ENCODE assay signal across 12 mouse cellular contexts in the genomic region with DNA sequence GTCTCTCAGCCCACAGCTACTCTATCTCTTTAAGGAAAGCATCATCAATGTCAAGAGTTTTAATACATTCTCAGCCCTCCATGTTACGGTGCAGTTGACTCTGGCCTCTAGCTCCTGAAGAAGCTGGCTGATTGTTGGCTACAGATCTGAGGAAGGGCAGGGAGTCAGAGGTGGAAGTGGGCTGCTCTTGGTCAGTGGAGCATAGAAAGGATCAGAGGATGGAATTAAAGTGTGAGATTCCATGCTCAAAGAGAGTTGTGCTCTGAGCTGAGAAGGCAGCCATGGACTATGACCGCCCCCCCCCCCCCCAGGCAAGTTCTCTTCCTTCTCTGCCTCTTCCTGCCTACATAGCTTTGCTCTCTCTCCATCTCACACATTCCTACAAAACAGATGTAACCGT. TPM values are rescaled to one million over a fixed set of nuclear protein-coding genes. Genes with fewer than 3 reads are reported as not detected.
DNase-seq lines count a peak whose midpoint lies in the region; ATAC-seq and TF ChIP-seq lines count a peak whose summit lies in the region.
"Had no signal": no experiment of that assay in that cellular context is flagged by ENCODE, and none has a peak within 500 bp of the region (broad histone marks: within the 10 kb centered on the region; RNA-seq: fewer than 3 reads in every experiment).

No protein-coding gene starts in this region.

- no peak overlapping the region for H3K4me3 ChIP-seq in heart, embryonic 15.5 days
- no peak overlapping the region for H3K4me3 ChIP-seq in spleen, adult 2 months (ENCODE audit: extremely low read depth, insufficient read depth, insufficient read length)
- 0 out of 2 replicates have a peak overlapping the region, but pooled peaks have one; percentile 23 for H3K4me3 ChIP-seq in kidney, embryonic 16.5 days (ENCODE audit: low read length)
- H3K4me3 ChIP-seq: embryonic facial prominence, embryonic 15.5 days; hindbrain, embryonic 15.5 days had no signal

- no peak for TF ChIP-seq POLR2A in spleen, adult 2 months (IDR thresholded peaks at IDR 0.05; ENCODE audit: low read depth, low read length)

- 62% methylated on average over 3 of the region's 3 CpGs for WGBS in heart, embryonic 15.5 days
- WGBS in spleen, adult 2 months = 73% methylated on average over 3 of the region's 3 CpGs
- WGBS in kidney, embryonic 16.5 days = 32% methylated on average over 3 of the region's 3 CpGs

- no peak for DNase-seq in heart, adult 18-20 months
- DNase-seq in spleen, adult 2 months (ENCODE audit: low read depth in 1 of 2, low spot score in 2 of 2) = no peak
- no peak for DNase-seq in spleen, postnatal 14 days (ENCODE audit: low spot score in 2 of 2)
- no peak for DNase-seq in adipocyte (ENCODE audit: low spot score)
- DNase-seq in thymus, postnatal 36 days = no peak
- no peak for DNase-seq in retina, embryonic 14.5 days (ENCODE audit: low spot score)
- DNase-seq: spleen, adult 18-20 months; thymus, postnatal 4 days had no signal

- ATAC-seq in heart, embryonic 15.5 days (replicated peaks; ENCODE audit: insufficient number of reproducible peaks, insufficient read depth, low FRiP score, low read depth) = no peak
- ATAC-seq in kidney, embryonic 16.5 days (ENCODE audit: low FRiP score, low TSS enrichment) = peak; percentile 71

- H3K4me2 ChIP-seq in heart, embryonic 15.5 days = peak overlapping the region; percentile 27; the same call in 1 of the 2 replicates
- peak overlapping the region; percentile 46 for H3K4me2 ChIP-seq in kidney, embryonic 16.5 days (replicated peaks; ENCODE audit: low read depth, low read length)
- H3K4me2 ChIP-seq: embryonic facial prominence, embryonic 15.5 days had no signal

- H3K27ac ChIP-seq in heart, embryonic 15.5 days = peak overlapping the region; percentile 31; the same call in 1 of the 2 replicates
- H3K27ac ChIP-seq in spleen, adult 2 months (ENCODE audit: insufficient read depth, low read length) = peak overlapping the region; percentile 58; the same call in 1 of the 2 replicates
- peak overlapping the region; percentile 94 for H3K27ac ChIP-seq in kidney, embryonic 16.5 days (ENCODE audit: low read length)
- H3K27ac ChIP-seq: embryonic facial prominence, embryonic 15.5 days; hindbrain, embryonic 15.5 days had no signal

- H3K27me3 ChIP-seq in heart, embryonic 15.5 days = 0 out of 2 replicates have a peak, but pooled peaks cover 4% of the 10 kb centered on the region
- no peaks in the 10 kb centered on the region for H3K27me3 ChIP-seq in spleen, adult 2 months (ENCODE audit: control insufficient read depth, insufficient read depth, low read length)
- no peaks in the 10 kb centered on the region for H3K27me3 ChIP-seq in kidney, embryonic 16.5 days (ENCODE audit: insufficient read depth, low read length)
- H3K27me3 ChIP-seq: embryonic facial prominence, embryonic 15.5 days had no signal

- TF ChIP-seq CTCF in spleen, adult 2 months (IDR thresholded peaks at IDR 0.05; ENCODE audit: extremely low read depth, insufficient read depth, insufficient read length, insufficient replicate concordance) = no peak

- no peak overlapping the region for H3K9ac ChIP-seq in heart, embryonic 15.5 days
- peak overlapping the region; percentile 7 for H3K9ac ChIP-seq in kidney, embryonic 16.5 days (replicated peaks; ENCODE audit: low read length)
- H3K9ac ChIP-seq: embryonic facial prominence, embryonic 15.5 days; hindbrain, embryonic 15.5 days had no signal

- H3K36me3 ChIP-seq in heart, embryonic 15.5 days = no peaks in the 10 kb centered on the region
- H3K36me3 ChIP-seq in spleen, adult 2 months (ENCODE audit: control insufficient read depth, insufficient read depth, low read length) = no peaks in the 10 kb centered on the region
- no peaks in the 10 kb centered on the region for H3K36me3 ChIP-seq in kidney, embryonic 16.5 days (ENCODE audit: insufficient read depth, low read length)
- H3K36me3 ChIP-seq: embryonic facial prominence, embryonic 15.5 days; hindbrain, embryonic 15.5 days had no signal

- peaks cover 44% of the 10 kb centered on the region for H3K4me1 ChIP-seq in heart, embryonic 15.5 days (replicated peaks)
- peaks cover 27% of the 10 kb centered on the region; the same call in 1 of the 2 replicates for H3K4me1 ChIP-seq in spleen, adult 2 months (ENCODE audit: control insufficient read depth, insufficient read depth, insufficient read length)
- H3K4me1 ChIP-seq in kidney, embryonic 16.5 days (ENCODE audit: insufficient read depth, low read length) = peaks cover 63% of the 10 kb centered on the region
- H3K4me1 ChIP-seq: hindbrain, embryonic 15.5 days had no signal

- H3K9me3 ChIP-seq in heart, embryonic 15.5 days (replicated peaks) = no peaks in the 10 kb centered on the region
- no peaks in the 10 kb centered on the region for H3K9me3 ChIP-seq in kidney, embryonic 16.5 days (ENCODE audit: low read length)
- H3K9me3 ChIP-seq: embryonic facial prominence, embryonic 15.5 days; hindbrain, embryonic 15.5 days had no signal

RNA-seq across cellular contexts. Expression of a gene that starts 13.5 kb away (rescaled TPM):
- polyA plus RNA-seq in heart, embryonic 15.5 days (2015; fragmentation: Nextera tagmentation; extraction: Ambion mirVana) = 5.5 and 7.8 TPM in 2 replicates
- total RNA-seq in heart, adult 18-20 months (2021) = 10 to 100 TPM in 1 of 2 experiments, 1 to 10 TPM in 1; 5.6 to 13.0 TPM
- 10.6 and 11.7 TPM in 2 replicates for polyA plus RNA-seq in spleen, adult 2 months (2012; rRNA removed)
- polyA plus RNA-seq in kidney, embryonic 16.5 days (2015; fragmentation: Nextera tagmentation; extraction: Ambion mirVana) = 20.9 and 21.0 TPM in 2 replicates

RNA-seq across cellular contexts. Expression of a gene that starts 24.9 kb away (rescaled TPM):
- polyA plus RNA-seq in heart, embryonic 15.5 days (2015; fragmentation: Nextera tagmentation; extraction: Ambion mirVana) = 24.6 and 26.4 TPM in 2 replicates
- total RNA-seq in heart, adult 18-20 months (2021) = under 1 TPM; 0.23 to 0.37 TPM
- polyA plus RNA-seq in spleen, adult 2 months (2012; rRNA removed) = 0.94 and 1.2 TPM in 2 replicates
- 28.2 and 30.3 TPM in 2 replicates for polyA plus RNA-seq in kidney, embryonic 16.5 days (2015; fragmentation: Nextera tagmentation; extraction: Ambion mirVana)

Comparison
In these comparisons a context has a peak if more than half of its experiments do, and no peak if none do; other contexts are left out.
1. H3K27ac ChIP-seq: peak in every context shown above with its lines; median percentile 94 in kidney, embryonic 16.5 days; 58 in spleen, adult 2 months; 31 in heart, embryonic 15.5 days.
2. RNA of a gene that starts 24.9 kb away (polyA plus RNA-seq): 28.2 to 30.3 TPM in kidney, embryonic 16.5 days and 24.6 to 26.4 TPM in heart, embryonic 15.5 days; 0.94 to 1.2 TPM in spleen, adult 2 months; every median in the first group is over 10 times any median in the second.